Mouse (Mus musculus) CH12.LX (cell line): ENCODE data around the gene Vrk3. TPM values are rescaled to one million over a fixed set of nuclear protein-coding genes. Genes with fewer than 3 reads are reported as not detected.

Source experiments
- DNase-seq: peaks from one replicate; pipeline ENCODE4 v3.0.0-alpha.2; 2013; ENCODE audit errors: extremely low read depth
- H3K27ac ChIP-seq: 2 replicates; pipeline ENCODE4 v1.5.1; 2012; ENCODE audit warnings: low read depth, mild to moderate bottlenecking, control low read depth, moderate library complexity; ENCODE audit not compliant: insufficient read depth
- H3K27me3 ChIP-seq: replicated peaks from 2 replicates; pipeline ENCODE3; 2012; ENCODE audit warnings: inconsistent platforms
- H3K36me3 ChIP-seq, 2 experiments: replicated peaks in 1 of 2; 2 replicates each; pipeline versions ENCODE3 to v1.6.1; 2012; ENCODE audit warnings: inconsistent platforms in 1 of 2, low read length in 1 of 2, mild to moderate bottlenecking in 1 of 2, mixed read lengths in 1 of 2, moderate library complexity in 1 of 2; ENCODE audit not compliant: control insufficient read depth in 1 of 2, insufficient read depth in 1 of 2
- H3K4me1 ChIP-seq, 2 experiments: 2 replicates each; pipeline ENCODE4 v1.6.1; 2012; ENCODE audit warnings: inconsistent platforms in 1 of 2, moderate library complexity in 1 of 2; ENCODE audit not compliant: insufficient read depth in 2 of 2, control insufficient read depth in 1 of 2
- H3K4me2 ChIP-seq: 2 replicates; pipeline ENCODE4 v1.6.1; 2012; ENCODE audit warnings: low read depth, mild to moderate bottlenecking, control low read depth; ENCODE audit not compliant: poor library complexity, insufficient read depth, severe bottlenecking
- H3K4me3 ChIP-seq, 3 experiments: fragments of 150-350 bp in 1 of 3; sonication (generic) in 1 of 3; replicated peaks in 1 of 3; 2 replicates each; pipeline versions ENCODE3 to v1.5.1; 2011 to 2012; ENCODE audit warnings: low read depth in 2 of 3, low read length in 2 of 3, mild to moderate bottlenecking in 2 of 3, moderate library complexity in 2 of 3, control low read depth in 1 of 3, improper control_type of control experiment in 1 of 3, inconsistent platforms in 1 of 3, mixed read lengths in 1 of 3; ENCODE audit not compliant: poor library complexity in 1 of 3
- H3K79me2 ChIP-seq: replicated peaks from 2 replicates; pipeline ENCODE4 v1.6.1; 2012; ENCODE audit warnings: mild to moderate bottlenecking, moderate library complexity; ENCODE audit not compliant: control insufficient read depth, poor library complexity, insufficient read depth, severe bottlenecking; ENCODE audit errors: extremely low read depth
- H3K9ac ChIP-seq: 2 replicates; pipeline ENCODE4 v1.6.1; 2012; ENCODE audit warnings: low read depth, mild to moderate bottlenecking, control low read depth, moderate library complexity; ENCODE audit not compliant: insufficient read depth
- H3K9me3 ChIP-seq: replicated peaks from 2 replicates; pipeline ENCODE3; 2012; ENCODE audit warnings: low read length, inconsistent platforms, mixed read lengths
- BHLHE40 ChIP-seq: IDR thresholded peaks from 2 replicates; pipeline ENCODE4 v1.6.1; 2011; ENCODE audit warnings: mild to moderate bottlenecking, low read depth, low read length, improper control_type of control experiment
- CHD2 ChIP-seq: IDR thresholded peaks from 2 replicates; pipeline ENCODE4 v1.6.1; 2011; ENCODE audit warnings: low read length, improper control_type of control experiment
- CTCF ChIP-seq, 2 experiments: IDR thresholded peaks in 1 of 2; conservative IDR thresholded peaks in 1 of 2; 2 replicates each; pipeline ENCODE4 v1.5.1; 2011 to 2012; ENCODE audit warnings: low read depth in 2 of 2, low read length in 2 of 2, improper control_type of control experiment in 1 of 2, inconsistent platforms in 1 of 2, mild to moderate bottlenecking in 1 of 2, moderate library complexity in 1 of 2
- EP300 ChIP-seq: IDR thresholded peaks from 2 replicates; pipeline ENCODE4 v1.6.1; 2011; ENCODE audit warnings: low read length, improper control_type of control experiment
- ETS1 ChIP-seq: conservative IDR thresholded peaks from 2 replicates; pipeline ENCODE4 v1.6.1; 2012; ENCODE audit warnings: low read depth, mild to moderate bottlenecking, inconsistent platforms, low read length, improper control_type of control experiment, moderate library complexity
- GABPA ChIP-seq: IDR thresholded peaks from 2 replicates; pipeline ENCODE4 v1.6.1; 2012; ENCODE audit warnings: low read depth, low read length, improper control_type of control experiment, inconsistent platforms; ENCODE audit not compliant: insufficient replicate concordance
- HCFC1 ChIP-seq: IDR thresholded peaks from 2 replicates; pipeline ENCODE4 v1.6.1; 2012; ENCODE audit warnings: low read depth, mild to moderate bottlenecking, inconsistent platforms, low read length, improper control_type of control experiment
- IRF4 ChIP-seq: IDR thresholded peaks from 2 replicates; pipeline ENCODE4 v1.6.1; 2014; ENCODE audit warnings: low read depth, mild to moderate bottlenecking, inconsistent platforms, low read length, improper control_type of control experiment
- JUND ChIP-seq: conservative IDR thresholded peaks from 2 replicates; pipeline ENCODE4 v1.6.1; 2011; ENCODE audit warnings: low read depth, low read length, improper control_type of control experiment
- MEF2A ChIP-seq: IDR thresholded peaks from 2 replicates; pipeline ENCODE4 v1.6.1; 2014; ENCODE audit warnings: low read depth, mild to moderate bottlenecking, inconsistent platforms, low read length, improper control_type of control experiment, borderline replicate concordance
- MYC ChIP-seq: IDR thresholded peaks from 2 replicates; pipeline ENCODE4 v1.6.1; 2011; ENCODE audit warnings: low read depth, mild to moderate bottlenecking, improper control_type of control experiment, low read length
- PAX5 ChIP-seq: IDR thresholded peaks from 2 replicates; pipeline ENCODE4 v1.6.1; 2012; ENCODE audit warnings: low read length, inconsistent platforms, mixed read lengths
- POLR2A ChIP-seq: IDR thresholded peaks from 2 replicates; pipeline ENCODE4 v1.6.1; 2011; ENCODE audit warnings: low read depth, mild to moderate bottlenecking, improper control_type of control experiment, low read length
- POLR2AphosphoS2 ChIP-seq: IDR thresholded peaks from 2 replicates; pipeline ENCODE4 v1.6.1; 2011; ENCODE audit warnings: low read depth, low read length, improper control_type of control experiment
- RAD21 ChIP-seq: IDR thresholded peaks from 2 replicates; pipeline ENCODE4 v1.6.1; 2011; ENCODE audit warnings: low read depth, mild to moderate bottlenecking, low read length, improper control_type of control experiment, moderate library complexity
- RCOR1 ChIP-seq: conservative IDR thresholded peaks from 2 replicates; pipeline ENCODE4 v1.6.1; 2012; ENCODE audit warnings: low read depth, mild to moderate bottlenecking, inconsistent platforms, low read length, improper control_type of control experiment
- SIN3A ChIP-seq: IDR thresholded peaks from 2 replicates; pipeline ENCODE4 v1.6.1; 2012; ENCODE audit warnings: low read length, improper control_type of control experiment, inconsistent platforms
- SMC3 ChIP-seq: IDR thresholded peaks from 2 replicates; pipeline ENCODE4 v1.6.1; 2011; ENCODE audit warnings: low read depth, low read length, improper control_type of control experiment
- TBP ChIP-seq: conservative IDR thresholded peaks from 2 replicates; pipeline ENCODE4 v1.6.1; 2011; ENCODE audit warnings: low read depth, low read length, improper control_type of control experiment
- USF2 ChIP-seq: conservative IDR thresholded peaks from 2 replicates; pipeline ENCODE4 v1.6.1; 2011; ENCODE audit warnings: low read depth, low read length, improper control_type of control experiment
- ZC3H11A ChIP-seq: IDR thresholded peaks from 2 replicates; pipeline ENCODE4 v1.6.1; 2012; ENCODE audit warnings: low read depth, mild to moderate bottlenecking, inconsistent platforms, low read length, improper control_type of control experiment
- ZKSCAN1 ChIP-seq: IDR thresholded peaks from 2 replicates; pipeline ENCODE4 v1.6.1; 2012; ENCODE audit warnings: low read depth, inconsistent platforms, low read length, improper control_type of control experiment, borderline replicate concordance
- ZMIZ1 ChIP-seq: IDR thresholded peaks from 2 replicates; pipeline ENCODE4 v1.6.1; 2012; ENCODE audit warnings: low read depth, mild to moderate bottlenecking, inconsistent platforms, low read length, improper control_type of control experiment
- ZNF384 ChIP-seq: IDR thresholded peaks from 2 replicates; pipeline ENCODE4 v1.6.1; 2012; ENCODE audit warnings: low read depth, low read length, improper control_type of control experiment, inconsistent platforms
- dilution Hi-C: fragments of 300-500 bp; cut with MboI; formaldehyde crosslinking; loops from 2 replicates; pipeline ENCODE4 v1.14.3; 2020; ENCODE audit warnings: low sequenced_read_pairs; ENCODE audit not compliant: extremely low pct_unique_long_range_greater_than_20kb, extremely low pct_ligation_motif_present
- in situ Hi-C: fragments of 300-500 bp; cut with MboI; formaldehyde crosslinking; loops from 3 replicates; pipeline ENCODE4 v1.14.3; 2019; ENCODE audit warnings: low sequenced_read_pairs, low pct_ligation_motif_present, low pct_unique_long_range_greater_than_20kb, mixed read lengths
- polyA plus RNA-seq: library from polyadenylated mRNA; unstranded; fragments of >175 nt; gene quantifications from 2 replicates; pipeline ENCODE4 v1.2.1, GENCODE M21; 2012; ENCODE audit warnings: low read depth; ENCODE audit not compliant: insufficient read length
- total RNA-seq, 2 experiments: library from RNA; depleted of rRNA; stranded (reverse); fragments of 300-350 nt in 1 of 2; fragments of >200 nt in 1 of 2; gene quantifications; 2 replicates each; pipeline ENCODE4 v1.2.3; 2012 to 2014

Vrk3 gene
- total and polyA plus RNA-seq, 3 experiments = 30.0 to 50.4 (median 34.2) TPM

DNA sequence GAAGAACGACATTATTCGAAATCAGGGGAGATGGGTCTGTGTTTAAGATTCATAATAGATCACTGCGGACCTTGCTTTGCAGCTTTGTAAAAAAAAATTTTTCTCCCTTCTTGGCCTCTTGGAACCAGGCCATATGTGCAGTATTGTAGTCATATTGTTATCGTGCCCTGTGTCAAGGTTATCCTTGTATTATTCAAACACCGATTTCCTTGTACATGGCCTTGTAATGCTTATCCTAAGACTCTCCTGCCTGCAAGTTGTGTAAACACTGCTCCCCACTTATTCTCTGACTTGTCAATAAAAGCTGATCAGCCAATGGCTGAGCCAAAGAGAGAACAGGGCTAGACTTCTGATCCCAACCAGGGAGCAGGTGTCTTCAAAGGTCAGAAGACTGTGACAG, 26.2 kb upstream of the Vrk3 start:
- DNase-seq = no peak
- Histone ChIP-seq H3K9me3 (no peaks in the 10 kb centered on the region), H3K9ac (no peak overlapping the region), H3K4me2 (no peak overlapping the region), H3K4me3 (no peak overlapping the region)
- TF ChIP-seq BHLHE40 (no peak), HCFC1 (no peak), TBP (no peak), ZMIZ1 (no peak), ZNF384 (no peak), CTCF (conservative IDR thresholded peaks at IDR 0.05 in 1 of 2, IDR thresholded peaks at IDR 0.05 in 1 of 2; ENCODE audit: low read depth in 2 of 2, low read length in 2 of 2) (no peak), MEF2A (no peak), RCOR1 (no peak), GABPA (no peak), IRF4 (no peak), ZC3H11A (no peak), EP300 (no peak), CHD2 (no peak), ETS1 (no peak), USF2 (no peak), ZKSCAN1 (no peak)
- TF ChIP-seq, all 38 proteins: peak for 0
- Histone ChIP-seq H3K36me3 (no peaks in the 10 kb centered on the region), H3K79me2 (no peaks in the 10 kb centered on the region), H3K27me3 (no peaks in the 10 kb centered on the region), H3K4me1 (peaks cover 4 to 9% of the 10 kb centered on the region in 2 experiments), H3K27ac (no peak overlapping the region)
- dilution Hi-C loops (no loop called here), in situ Hi-C loops (loop anchor here (5.0 kb wide), 1 partner anchor 60 kb away; no protein-coding TSS in a partner anchor)

DNA sequence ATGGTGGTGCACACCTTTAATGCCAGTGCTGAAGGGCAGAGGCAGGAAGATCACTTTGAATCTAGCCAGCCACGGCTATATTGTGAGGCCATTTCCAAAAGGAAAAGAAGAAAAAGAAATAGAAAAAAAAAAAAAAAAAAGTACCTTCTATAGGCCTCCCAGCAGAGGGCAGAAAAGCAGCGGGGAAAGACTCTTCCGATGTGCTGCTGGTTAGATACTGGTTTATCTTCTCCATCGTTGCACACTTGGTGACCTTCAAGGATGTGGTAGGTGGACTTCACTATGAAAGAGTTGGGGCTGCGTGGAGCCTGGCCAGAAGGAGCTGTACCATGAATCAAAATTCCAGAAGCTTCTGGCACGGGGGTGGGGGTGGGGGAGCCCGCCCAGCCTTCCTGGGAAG, 23.9 kb upstream of the Vrk3 start:
- Histone ChIP-seq H3K36me3 (peaks cover 0 to under 1% of the 10 kb centered on the region in 2 experiments), H3K4me1 (peaks cover 4 to 9% of the 10 kb centered on the region in 2 experiments), H3K9me3 (peaks cover 11% of the 10 kb centered on the region), H3K4me2 (no peak overlapping the region), H3K9ac (no peak overlapping the region), H3K4me3 (no peak overlapping the region), H3K79me2 (no peaks in the 10 kb centered on the region), H3K27ac (no peak overlapping the region), H3K27me3 (no peaks in the 10 kb centered on the region)
- TF ChIP-seq MYC (0 out of 2 replicates have a peak, but pooled peaks have one; percentile 34), SMC3 (peak; percentile 79), SIN3A (no peak), ZC3H11A (peak; percentile 72), CTCF (conservative IDR thresholded peaks at IDR 0.05 in 1 of 2, IDR thresholded peaks at IDR 0.05 in 1 of 2; ENCODE audit: low read depth in 2 of 2, low read length in 2 of 2) (peak; percentile 17 to 85; a peak in 3 of 4 replicates), POLR2AphosphoS2 (no peak), ZMIZ1 (no peak), ZNF384 (peak; percentile 99), PAX5 (no peak), POLR2A (no peak), BHLHE40 (no peak), RAD21 (peak; percentile 82), JUND (no peak)
- no peak for DNase-seq
- in situ Hi-C loops = loop anchor here (5.0 kb wide), 1 partner anchor 58 kb away; no protein-coding TSS in a partner anchor
- dilution Hi-C loops = no loop called here
